Mouse (Mus musculus): ENCODE results near the gene Pi4kb. TPM values are rescaled to one million over a fixed set of nuclear protein-coding genes. Genes with fewer than 3 reads are reported as not detected.
"Not testable (repeated sequence)": the region's sequence is repeated elsewhere in the genome, so short reads cannot be mapped to it uniquely, and the experiment has no call there.

Gene Pi4kb
- polyA plus RNA-seq, 1 experiment, result 20.9 TPM

GRCm38 (mm10) chr3:95024551-95024950 lies 50.0 kb downstream of the Pi4kb start:
- no peak overlapping the region for H3K27ac ChIP-seq (ENCODE audit: insufficient read depth, low read depth, low read length)
- TF ChIP-seq POLR2A (IDR thresholded peaks at IDR 0.05; ENCODE audit: low read depth, low read length) (no peak), CTCF (IDR thresholded peaks at IDR 0.05; ENCODE audit: extremely low read depth, insufficient read length, insufficient replicate concordance, low read depth, low read length) (no peak)
- peaks cover 2% of the 10 kb centered on the region; the same call in 1 of the 2 replicates for H3K36me3 ChIP-seq (ENCODE audit: control insufficient read depth, insufficient read depth, low read length)
- no peaks in the 10 kb centered on the region for H3K27me3 ChIP-seq (ENCODE audit: control insufficient read depth, insufficient read depth, low read length)
- 36% methylated on average over 11 of the region's 11 CpGs for WGBS
- no peak overlapping the region for H3K4me3 ChIP-seq (ENCODE audit: low read depth, low read length)
- peaks cover 19% of the 10 kb centered on the region; the same call in 1 of the 2 replicates for H3K4me1 ChIP-seq (ENCODE audit: control insufficient read depth, insufficient read depth, insufficient read length, low read length)

- peaks cover 19% of the 10 kb centered on the region; the same call in 1 of the 2 replicates for H3K4me1 ChIP-seq (ENCODE audit: control insufficient read depth, insufficient read depth, insufficient read length, low read length)
- WGBS, result 57% methylated on average over 5 of the region's 5 CpGs
- TF ChIP-seq POLR2A (IDR thresholded peaks at IDR 0.05; ENCODE audit: low read depth, low read length), result no peak
- TF ChIP-seq CTCF (IDR thresholded peaks at IDR 0.05; ENCODE audit: extremely low read depth, insufficient read length, insufficient replicate concordance, low read depth, low read length), result no peak
- no peaks in the 10 kb centered on the region for H3K27me3 ChIP-seq (ENCODE audit: control insufficient read depth, insufficient read depth, low read length)
- no peak overlapping the region for H3K27ac ChIP-seq (ENCODE audit: insufficient read depth, low read depth, low read length)
- H3K36me3 ChIP-seq (ENCODE audit: control insufficient read depth, insufficient read depth, low read length), result peaks cover 1% of the 10 kb centered on the region; the same call in 1 of the 2 replicates
- no peak overlapping the region for H3K4me3 ChIP-seq (ENCODE audit: low read depth, low read length)
Observed at GRCm38 (mm10) chr3:95025202-95025601, 50.7 kb downstream of the Pi4kb start.

- H3K4me3 ChIP-seq (ENCODE audit: low read depth, low read length), result no peak overlapping the region
- H3K4me1 ChIP-seq (ENCODE audit: control insufficient read depth, insufficient read depth, insufficient read length, low read length), result peaks cover 19% of the 10 kb centered on the region; the same call in 1 of the 2 replicates
- no peaks in the 10 kb centered on the region for H3K27me3 ChIP-seq (ENCODE audit: control insufficient read depth, insufficient read depth, low read length)
- no peak for TF ChIP-seq POLR2A (IDR thresholded peaks at IDR 0.05; ENCODE audit: low read depth, low read length)
- TF ChIP-seq CTCF (IDR thresholded peaks at IDR 0.05; ENCODE audit: extremely low read depth, insufficient read length, insufficient replicate concordance, low read depth, low read length), result no peak
- H3K27ac ChIP-seq (ENCODE audit: insufficient read depth, low read depth, low read length), result peak overlapping the region; percentile 30; the same call in 1 of the 2 replicates
- H3K36me3 ChIP-seq (ENCODE audit: control insufficient read depth, insufficient read depth, low read length), result peaks cover 10% of the 10 kb centered on the region
- 27% methylated on average over 5 of the region's 5 CpGs for WGBS
Observed at GRCm38 (mm10) chr3:95027057-95027645, 52.6 kb downstream of the Pi4kb start.

- no peaks in the 10 kb centered on the region for H3K27me3 ChIP-seq (ENCODE audit: control insufficient read depth, insufficient read depth, low read length)
- H3K4me3 ChIP-seq (ENCODE audit: low read depth, low read length), result no peak overlapping the region
- TF ChIP-seq CTCF (IDR thresholded peaks at IDR 0.05; ENCODE audit: extremely low read depth, insufficient read length, insufficient replicate concordance, low read depth, low read length) (no peak), POLR2A (IDR thresholded peaks at IDR 0.05; ENCODE audit: low read depth, low read length) (no peak)
- peaks cover 19% of the 10 kb centered on the region; the same call in 1 of the 2 replicates for H3K4me1 ChIP-seq (ENCODE audit: control insufficient read depth, insufficient read depth, insufficient read length, low read length)
- peaks cover 14% of the 10 kb centered on the region for H3K36me3 ChIP-seq (ENCODE audit: control insufficient read depth, insufficient read depth, low read length)
- WGBS, result 14% methylated on average over 5 of the region's 5 CpGs
- H3K27ac ChIP-seq (ENCODE audit: insufficient read depth, low read depth, low read length), result no peak overlapping the region; the same call in 1 of the 2 replicates
Observed at GRCm38 (mm10) chr3:95027701-95028100, 53.2 kb downstream of the Pi4kb start.

- peaks cover 19% of the 10 kb centered on the region; the same call in 1 of the 2 replicates for H3K4me1 ChIP-seq (ENCODE audit: control insufficient read depth, insufficient read depth, insufficient read length, low read length)
- no peaks in the 10 kb centered on the region for H3K27me3 ChIP-seq (ENCODE audit: control insufficient read depth, insufficient read depth, low read length)
- 0 out of 2 replicates have a peak overlapping the region, but pooled peaks have one; percentile 13 for H3K27ac ChIP-seq (ENCODE audit: insufficient read depth, low read depth, low read length)
- peaks cover 23% of the 10 kb centered on the region for H3K36me3 ChIP-seq (ENCODE audit: control insufficient read depth, insufficient read depth, low read length)
- H3K4me3 ChIP-seq (ENCODE audit: low read depth, low read length), result no peak overlapping the region
- TF ChIP-seq POLR2A (IDR thresholded peaks at IDR 0.05; ENCODE audit: low read depth, low read length), result no peak
- no peak for TF ChIP-seq CTCF (IDR thresholded peaks at IDR 0.05; ENCODE audit: extremely low read depth, insufficient read length, insufficient replicate concordance, low read depth, low read length)
- WGBS, result 12% methylated on average over 3 of the region's 3 CpGs
Observed at GRCm38 (mm10) chr3:95028603-95029002, 54.1 kb downstream of the Pi4kb start.

GRCm38 (mm10) chr3:95029291-95029827 lies 54.8 kb downstream of the Pi4kb start:
- peaks cover 19% of the 10 kb centered on the region; the same call in 1 of the 2 replicates for H3K4me1 ChIP-seq (ENCODE audit: control insufficient read depth, insufficient read depth, insufficient read length, low read length)
- WGBS, result 54% methylated on average over 3 of the region's 3 CpGs
- not testable (repeated sequence) for H3K27me3 ChIP-seq (ENCODE audit: control insufficient read depth, insufficient read depth, low read length); H3K4me3 ChIP-seq (ENCODE audit: low read depth, low read length)
- peaks cover 28% of the 10 kb centered on the region for H3K36me3 ChIP-seq (ENCODE audit: control insufficient read depth, insufficient read depth, low read length)
- 0 out of 2 replicates have a peak overlapping the region, but pooled peaks have one; percentile 13 for H3K27ac ChIP-seq (ENCODE audit: insufficient read depth, low read depth, low read length)

GRCm38 (mm10) chr3:95029953-95030352 lies 55.4 kb downstream of the Pi4kb start:
- no peak overlapping the region for H3K27ac ChIP-seq (ENCODE audit: insufficient read depth, low read depth, low read length)
- TF ChIP-seq CTCF (IDR thresholded peaks at IDR 0.05; ENCODE audit: extremely low read depth, insufficient read length, insufficient replicate concordance, low read depth, low read length), result 0 out of 2 replicates have a peak, but pooled peaks have one; percentile 14
- TF ChIP-seq POLR2A (IDR thresholded peaks at IDR 0.05; ENCODE audit: low read depth, low read length), result no peak
- peaks cover 34% of the 10 kb centered on the region for H3K36me3 ChIP-seq (ENCODE audit: control insufficient read depth, insufficient read depth, low read length)
- H3K4me1 ChIP-seq (ENCODE audit: control insufficient read depth, insufficient read depth, insufficient read length, low read length), result peaks cover 19% of the 10 kb centered on the region; the same call in 1 of the 2 replicates
- no peak overlapping the region for H3K4me3 ChIP-seq (ENCODE audit: low read depth, low read length)
- H3K27me3 ChIP-seq (ENCODE audit: control insufficient read depth, insufficient read depth, low read length), result no peaks in the 10 kb centered on the region
- 32% methylated on average over 3 of the region's 3 CpGs for WGBS

Data from small intestine, adult 2 months (tissue).